17 mouse cellular contexts compared by ENCODE assay signal in the genomic region with DNA sequence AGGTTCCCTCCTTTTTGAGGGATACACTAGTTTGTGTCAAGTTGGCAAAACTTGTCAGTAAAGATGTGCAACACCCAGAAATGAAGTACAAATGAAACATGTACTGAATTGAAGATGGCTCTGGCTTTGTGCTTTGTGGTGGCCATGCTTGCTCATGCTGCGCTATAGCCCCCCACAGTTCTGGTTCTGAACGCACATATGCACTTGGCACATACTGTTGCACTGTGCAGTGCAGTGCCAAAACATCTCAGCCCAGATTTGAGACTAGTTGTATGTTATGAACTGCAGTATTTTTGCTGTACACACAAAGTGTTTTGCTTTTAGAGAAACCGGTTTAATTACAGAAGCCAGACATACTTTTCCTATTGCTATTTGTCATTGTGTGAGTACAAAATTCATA.
"Had no signal": no experiment of that assay in that cellular context is flagged by ENCODE, and none has a peak within 500 bp of the region (broad histone marks: within the 10 kb centered on the region; RNA-seq: fewer than 3 reads in every experiment).

No protein-coding gene starts in this region.

- H3K9ac ChIP-seq: lung, embryonic 15.5 days; midbrain, embryonic 13.5 days; midbrain, embryonic 15.5 days; neural tube, embryonic 12.5 days; stomach, embryonic 15.5 days had no signal

- H3K27ac ChIP-seq: lung, embryonic 15.5 days; macrophage; midbrain, embryonic 13.5 days; midbrain, embryonic 15.5 days; neural tube, embryonic 12.5 days; stomach, embryonic 15.5 days; stomach, postnatal 0 days had no signal

- H3K9me3 ChIP-seq: lung, embryonic 15.5 days; megakaryocyte, embryonic 14.5 days; midbrain, embryonic 13.5 days; midbrain, embryonic 15.5 days; neural tube, embryonic 12.5 days; stomach, embryonic 15.5 days had no signal

- H3K4me3 ChIP-seq: lung, embryonic 15.5 days; megakaryocyte, embryonic 14.5 days; midbrain, embryonic 13.5 days; midbrain, embryonic 15.5 days; neural tube, embryonic 12.5 days; stomach, embryonic 15.5 days had no signal

- DNase-seq: lung, adult 2 months; lung, postnatal 14 days; lung, postnatal 36 days; right cerebral cortex, postnatal 14 days; thymus, adult 2 months; thymus, postnatal 25 days; thymus, postnatal 4 days had no signal

- H3K4me1 ChIP-seq: lung, embryonic 15.5 days; midbrain, embryonic 13.5 days; midbrain, embryonic 15.5 days; neural tube, embryonic 12.5 days; stomach, embryonic 15.5 days had no signal

- H3K4me2 ChIP-seq: lung, embryonic 15.5 days; midbrain, embryonic 11.5 days; midbrain, embryonic 13.5 days; midbrain, embryonic 15.5 days; neural tube, embryonic 12.5 days; stomach, embryonic 15.5 days had no signal

- H3K36me3 ChIP-seq: stomach, embryonic 15.5 days had no signal

- ATAC-seq: lung, postnatal 0 days; midbrain, embryonic 13.5 days; midbrain, embryonic 15.5 days had no signal

- H3K27me3 ChIP-seq: lung, embryonic 15.5 days; megakaryocyte, embryonic 14.5 days; midbrain, embryonic 13.5 days; midbrain, embryonic 15.5 days; neural tube, embryonic 12.5 days; stomach, embryonic 15.5 days had no signal
